Mouse (Mus musculus) heart, embryonic 14.5 days (tissue): ENCODE results near the gene Relt. TPM values are rescaled to one million over a fixed set of nuclear protein-coding genes. Genes with fewer than 3 reads are reported as not detected.

Experiments
- ATAC-seq: fragments of 200-750 bp; cut with Nextera tagmentation; 2 replicates; pipeline ENCODE4 v1.8.0; 2017; ENCODE audit warnings: low read depth, moderate TSS enrichment; ENCODE audit not compliant: insufficient number of reproducible peaks, insufficient read depth, low FRiP score
- H3K27ac ChIP-seq, 2 experiments: fragments of 200-500 bp in 1 of 2; fragments of 300-500 bp in 1 of 2; sonication (generic) in 1 of 2; replicated peaks in 1 of 2; 2 replicates each; pipeline ENCODE4 v1.5.1; 2012 to 2014; ENCODE audit warnings: low read depth in 2 of 2, low read length in 2 of 2, control low read depth in 1 of 2, mild to moderate bottlenecking in 1 of 2, mixed read lengths in 1 of 2; ENCODE audit not compliant: control insufficient read depth in 1 of 2, insufficient read depth in 1 of 2
- H3K27me3 ChIP-seq: fragments of 300-500 bp; sonication (generic); 2 replicates; pipeline ENCODE4 v1.6.1; 2014; ENCODE audit warnings: mild to moderate bottlenecking, low read length, control low read depth; ENCODE audit not compliant: control insufficient read depth, insufficient read depth
- H3K36me3 ChIP-seq: fragments of 300-500 bp; sonication (generic); 2 replicates; pipeline ENCODE4 v1.6.1; 2014; ENCODE audit warnings: mild to moderate bottlenecking, control low read depth, low read length, mixed read lengths; ENCODE audit not compliant: control insufficient read depth, insufficient read depth
- H3K4me1 ChIP-seq, 2 experiments: fragments of 200-500 bp in 1 of 2; fragments of 300-500 bp in 1 of 2; sonication (generic) in 1 of 2; 2 replicates each; pipeline ENCODE4 v1.6.1; 2012 to 2014; ENCODE audit warnings: low read length in 2 of 2, control low read depth in 1 of 2, mixed read lengths in 1 of 2; ENCODE audit not compliant: control insufficient read depth in 2 of 2, insufficient read depth in 2 of 2
- H3K4me2 ChIP-seq: fragments of 300-500 bp; sonication (generic); 2 replicates; pipeline ENCODE4 v1.6.1; 2014; ENCODE audit warnings: mild to moderate bottlenecking, low read length
- H3K4me3 ChIP-seq, 2 experiments: fragments of 200-500 bp in 1 of 2; fragments of 300-500 bp in 1 of 2; sonication (generic) in 1 of 2; 2 replicates each; pipeline ENCODE4 v1.5.1; 2012 to 2014; ENCODE audit warnings: low read length in 2 of 2, mild to moderate bottlenecking in 2 of 2, control low read depth in 1 of 2, low read depth in 1 of 2, moderate library complexity in 1 of 2; ENCODE audit not compliant: control insufficient read depth in 1 of 2, insufficient read depth in 1 of 2
- H3K9ac ChIP-seq: fragments of 300-500 bp; sonication (generic); 2 replicates; pipeline ENCODE4 v1.6.1; 2014; ENCODE audit warnings: mild to moderate bottlenecking, low read length
- H3K9me3 ChIP-seq: fragments of 300-500 bp; sonication (generic); 2 replicates; pipeline ENCODE4 v1.6.1; 2016; ENCODE audit warnings: low read length, control low read depth; ENCODE audit not compliant: control insufficient read depth
- WGBS: fragments of 180-500 bp; shearing (Covaris S2); extraction: QIAGEN DNeasy Blood & Tissue Kit; methylation state at CpG from one replicate; pipeline ENCODE4 v1.1.7; 2014; 5-methylcytosine and 5-hydroxymethylcytosine counted together
- polyA plus RNA-seq: library from polyadenylated mRNA; unstranded; fragments of >200 nt; fragmentation: Nextera tagmentation; extraction: Ambion mirVana; gene quantifications from 2 replicates; pipeline ENCODE4 v1.2.1, GENCODE M21; 2014

The Relt gene
- polyA plus RNA-seq, 1 experiment from 2014 or later = 1.2 TPM

DNA sequence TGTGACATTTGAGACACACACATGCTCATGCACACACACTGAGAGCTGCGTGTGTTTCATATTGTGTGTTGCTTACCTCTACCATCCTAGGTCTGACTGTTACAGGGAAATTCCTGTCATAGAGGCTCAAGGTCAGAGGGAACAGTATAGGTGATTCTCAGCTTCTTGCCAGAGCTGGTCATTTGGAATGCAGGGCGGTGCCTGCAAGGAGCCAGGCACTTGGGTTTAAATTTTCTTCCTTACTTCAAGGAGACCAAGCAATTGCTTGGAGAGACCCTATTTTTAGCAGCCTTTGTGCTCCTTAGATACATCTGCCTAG is 45.8 kb downstream of the Relt start:
- H3K9me3 ChIP-seq = no peaks in the 10 kb centered on the region
- H3K27ac ChIP-seq = peak overlapping the region; percentile 38 to 76; a peak in 3 of 4 replicates
- WGBS = 42% methylated on average over 2 of the region's 2 CpGs
- no peak overlapping the region for H3K4me3 ChIP-seq
- peak overlapping the region; percentile 26; the same call in 1 of the 2 replicates for H3K4me2 ChIP-seq
- H3K27me3 ChIP-seq = no peaks in the 10 kb centered on the region
- 0 out of 2 replicates have a peak, but pooled peaks cover 7% of the 10 kb centered on the region for H3K36me3 ChIP-seq
- peaks cover 8 to 24% of the 10 kb centered on the region in 2 experiments for H3K4me1 ChIP-seq
- 0 out of 2 replicates have a peak overlapping the region, but pooled peaks have one; percentile 23 for H3K9ac ChIP-seq
- ATAC-seq = no peak

DNA sequence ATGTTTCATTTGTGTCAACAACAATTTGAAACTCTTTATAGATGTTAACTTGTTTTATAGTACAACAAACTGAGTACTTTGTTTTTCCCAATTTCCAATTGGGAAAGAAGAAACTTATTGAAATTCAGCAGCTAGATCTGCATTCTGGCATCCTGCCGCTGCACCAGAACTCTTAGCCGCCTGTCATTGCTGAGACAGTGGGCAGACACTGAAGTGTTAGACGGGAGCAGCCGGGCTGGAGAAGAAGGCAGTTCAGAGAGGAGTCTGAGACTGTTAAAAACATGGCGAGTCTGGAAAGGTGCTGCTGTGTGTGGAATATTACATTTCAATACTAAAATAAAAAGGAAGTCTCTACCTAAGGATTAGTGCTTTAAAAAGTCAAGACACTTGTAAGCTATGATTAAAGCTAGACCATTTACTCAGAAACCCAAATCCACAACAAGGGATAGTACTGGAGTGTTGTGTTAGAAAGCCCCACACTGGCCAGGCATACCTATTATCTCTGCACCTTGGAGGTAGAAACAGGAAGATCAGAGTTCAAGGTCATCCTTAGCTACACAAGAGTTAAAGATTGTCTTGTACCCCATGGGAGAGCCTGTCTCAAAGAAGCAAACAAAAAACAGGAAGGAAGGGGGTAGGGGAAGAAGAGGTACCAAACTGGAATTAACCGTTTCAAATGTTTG is 46.3 kb downstream of the Relt start:
- Histone ChIP-seq H3K36me3 (0 out of 2 replicates have a peak, but pooled peaks cover 7% of the 10 kb centered on the region), H3K4me2 (peak overlapping the region; percentile 26; the same call in 1 of the 2 replicates), H3K27ac (peak overlapping the region; percentile 70 to 76), H3K4me3 (no peak overlapping the region), H3K9ac (0 out of 2 replicates have a peak overlapping the region, but pooled peaks have one; percentile 23), H3K9me3 (no peaks in the 10 kb centered on the region), H3K4me1 (peaks cover 8 to 24% of the 10 kb centered on the region in 2 experiments), H3K27me3 (no peaks in the 10 kb centered on the region)
- WGBS = 28% methylated on average over 6 of the region's 6 CpGs
- ATAC-seq = no peak

DNA sequence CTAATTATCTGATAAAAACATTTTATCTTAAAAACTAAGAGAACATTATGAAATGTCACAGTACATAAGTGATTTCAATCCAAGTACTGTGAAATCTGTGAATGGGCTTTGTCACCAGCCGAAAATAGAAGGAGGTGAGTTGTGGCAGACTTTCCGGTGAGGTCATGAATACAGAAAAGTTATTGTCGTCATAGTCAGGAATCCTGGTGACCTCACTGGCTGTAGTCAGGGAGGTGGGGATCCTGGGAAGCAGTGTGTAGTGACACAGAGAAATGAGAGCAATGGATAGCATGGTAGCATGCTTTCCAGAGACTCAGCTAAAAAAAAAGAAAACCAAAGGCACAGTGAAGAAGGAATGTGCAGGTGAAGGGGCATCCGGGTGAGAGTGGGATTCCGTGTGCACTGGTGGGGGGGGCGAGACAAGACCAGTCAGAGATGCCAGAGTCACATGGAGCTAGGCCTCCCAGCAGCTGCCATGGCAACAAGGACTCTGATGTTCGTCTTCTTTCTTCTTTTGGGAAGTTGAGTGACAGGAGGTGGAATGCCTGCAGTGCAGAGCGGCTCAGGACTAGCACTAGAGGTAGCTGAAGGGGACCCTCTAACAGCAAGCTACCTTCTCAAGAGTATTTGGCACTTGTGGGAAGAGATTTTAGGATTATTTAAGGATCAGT is 47.2 kb downstream of the Relt start:
- 21% methylated on average over 8 of the region's 8 CpGs for WGBS
- peak overlapping the region; percentile 70 to 76 for H3K27ac ChIP-seq
- H3K9me3 ChIP-seq = no peaks in the 10 kb centered on the region
- peaks cover 8 to 24% of the 10 kb centered on the region in 2 experiments for H3K4me1 ChIP-seq
- ATAC-seq = no peak
- H3K4me2 ChIP-seq = peak overlapping the region; percentile 21
- no peak overlapping the region for H3K9ac ChIP-seq
- 0 out of 2 replicates have a peak, but pooled peaks cover 7% of the 10 kb centered on the region for H3K36me3 ChIP-seq
- no peaks in the 10 kb centered on the region for H3K27me3 ChIP-seq
- H3K4me3 ChIP-seq = no peak overlapping the region

DNA sequence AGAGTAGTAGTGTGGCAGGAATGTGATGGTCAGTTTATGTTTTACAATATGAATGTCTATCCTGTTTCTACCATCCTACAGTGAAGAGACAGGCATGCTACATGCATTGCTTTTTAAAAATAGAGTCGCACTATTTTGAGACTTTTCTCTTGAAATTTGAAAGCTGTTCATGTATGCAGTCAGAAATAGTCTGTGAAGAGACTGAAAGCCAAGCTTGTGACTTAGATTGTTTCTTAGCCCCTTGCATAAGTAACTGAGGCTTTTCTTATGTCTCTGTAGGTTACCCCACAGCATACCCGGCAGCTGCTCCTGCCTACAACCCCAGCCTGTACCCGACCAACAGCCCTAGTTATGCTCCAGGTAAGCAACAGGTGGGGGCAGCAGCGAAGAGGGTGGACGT is 50.6 kb downstream of the Relt start:
- Histone ChIP-seq H3K9me3 (no peaks in the 10 kb centered on the region), H3K27ac (no peak overlapping the region), H3K4me1 (peaks cover 10 to 21% of the 10 kb centered on the region in 2 experiments), H3K4me3 (no peak overlapping the region), H3K4me2 (no peak overlapping the region), H3K36me3 (0 out of 2 replicates have a peak, but pooled peaks cover 7% of the 10 kb centered on the region), H3K27me3 (no peaks in the 10 kb centered on the region), H3K9ac (no peak overlapping the region)
- no peak for ATAC-seq
- WGBS = 82% methylated on average over 5 of the region's 5 CpGs

DNA sequence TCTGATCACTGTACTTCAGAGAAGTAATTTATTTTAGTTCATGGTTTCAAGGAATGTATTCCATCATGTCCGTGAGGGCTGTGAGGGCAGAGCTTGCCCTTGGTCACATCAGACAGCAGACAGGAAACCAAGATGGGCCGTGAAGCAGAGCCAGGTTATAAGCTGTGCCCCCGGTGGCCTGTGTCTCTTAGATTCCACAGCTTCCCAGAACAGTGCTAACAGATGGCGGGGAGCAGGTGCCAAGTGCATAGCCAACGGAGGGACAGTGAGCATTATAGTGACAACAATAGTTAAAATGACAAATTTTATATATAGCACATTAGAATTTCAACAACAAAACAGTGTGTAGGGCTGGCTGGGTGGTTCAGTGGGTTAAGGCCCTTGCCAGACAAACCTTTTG is 51.3 kb downstream of the Relt start:
- H3K9ac ChIP-seq = no peak overlapping the region
- ATAC-seq = no peak
- H3K9me3 ChIP-seq = no peaks in the 10 kb centered on the region
- no peak overlapping the region for H3K4me3 ChIP-seq
- peaks cover 6 to 14% of the 10 kb centered on the region in 2 experiments for H3K4me1 ChIP-seq
- no peak overlapping the region for H3K27ac ChIP-seq
- H3K4me2 ChIP-seq = no peak overlapping the region
- 0 out of 2 replicates have a peak, but pooled peaks cover 7% of the 10 kb centered on the region for H3K36me3 ChIP-seq
- 75% methylated on average over 5 of the region's 5 CpGs for WGBS
- no peaks in the 10 kb centered on the region for H3K27me3 ChIP-seq

DNA sequence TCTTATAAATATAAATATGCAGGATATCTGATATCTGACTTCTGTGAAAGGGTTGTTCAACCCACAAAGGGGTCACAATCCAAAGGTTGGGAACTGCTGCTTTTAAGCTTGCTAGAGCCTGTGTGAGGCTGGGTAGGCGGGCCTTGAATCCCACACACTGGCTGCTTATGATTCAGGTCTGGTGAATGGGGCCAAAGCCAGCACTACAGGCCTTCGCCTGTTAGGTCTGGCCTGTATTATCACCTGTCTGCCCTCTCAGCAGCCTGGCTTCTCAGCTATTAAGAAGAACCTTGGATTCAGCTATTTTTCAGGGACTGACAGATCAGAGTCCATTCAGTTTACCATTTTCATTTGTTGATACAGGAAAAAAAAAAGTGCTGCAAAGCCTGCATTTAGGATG is 57.9 kb downstream of the Relt start:
- no peak overlapping the region for H3K4me3 ChIP-seq
- H3K9ac ChIP-seq = no peak overlapping the region
- peaks cover 3 to 5% of the 10 kb centered on the region in 2 experiments; a peak in 3 of 4 replicates for H3K4me1 ChIP-seq
- H3K27me3 ChIP-seq = no peaks in the 10 kb centered on the region
- 81% methylated on average over 2 of the region's 2 CpGs for WGBS
- no peaks in the 10 kb centered on the region for H3K36me3 ChIP-seq
- no peaks in the 10 kb centered on the region for H3K9me3 ChIP-seq
- H3K27ac ChIP-seq = no peak overlapping the region
- H3K4me2 ChIP-seq = no peak overlapping the region
- ATAC-seq = no peak

DNA sequence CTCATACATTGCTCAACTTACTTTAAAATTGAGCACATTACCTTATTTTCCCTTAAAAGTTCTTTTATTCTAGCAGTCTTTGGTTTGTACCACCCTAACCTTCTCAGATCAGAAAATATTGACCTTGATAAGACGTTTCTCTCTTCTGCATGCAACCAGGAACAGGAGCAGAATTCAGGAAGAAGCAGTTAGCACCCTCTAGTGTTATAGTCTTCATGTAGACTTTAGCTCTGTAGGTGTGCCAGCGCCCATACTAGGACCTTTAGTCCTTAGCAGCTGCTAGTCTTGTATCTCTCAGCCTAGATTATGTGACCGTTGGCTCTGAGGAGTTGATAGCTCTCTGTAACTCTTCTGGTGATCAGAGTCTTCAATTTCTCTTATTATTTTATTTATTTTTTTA is 64.4 kb downstream of the Relt start:
- ATAC-seq = no peak
- no peak overlapping the region for H3K4me2 ChIP-seq
- no peaks in the 10 kb centered on the region for H3K9me3 ChIP-seq
- H3K4me1 ChIP-seq = peaks cover 0 to 4% of the 10 kb centered on the region in 2 experiments; a peak in 1 of 4 replicates
- H3K36me3 ChIP-seq = no peaks in the 10 kb centered on the region
- WGBS = 31% methylated on average over 3 of the region's 3 CpGs
- H3K4me3 ChIP-seq = no peak overlapping the region
- no peaks in the 10 kb centered on the region for H3K27me3 ChIP-seq
- no peak overlapping the region for H3K9ac ChIP-seq
- no peak overlapping the region for H3K27ac ChIP-seq
